Mouse (Mus musculus): ENCODE data around the gene Osbp2.

- TF ChIP-seq POLR2A (IDR thresholded peaks at IDR 0.05; ENCODE audit: insufficient read depth, low read length), result no peak
- no peak for TF ChIP-seq CTCF (IDR thresholded peaks at IDR 0.05; ENCODE audit: low read depth, low read length)
- TF ChIP-seq EP300 (IDR thresholded peaks at IDR 0.05; ENCODE audit: insufficient read depth, low read depth, low read length), result no peak
Measured at GRCm38 (mm10) chr11:3679771-3680170, 183.9 kb downstream of the Osbp2 start.
